Mouse (Mus musculus) MEL (cell line): ENCODE results near the gene Egr4. TPM values are rescaled to one million over a fixed set of nuclear protein-coding genes. Genes with fewer than 3 reads are reported as not detected.

Experiments used
- DNase-seq: peaks from one replicate; pipeline ENCODE4 v3.0.0; 2011; ENCODE audit warnings: low read depth, low spot score
- H3K27ac ChIP-seq: 2 replicates; pipeline ENCODE4 v1.5.1; 2012; ENCODE audit warnings: low read depth, mild to moderate bottlenecking, control low read depth, low read length, moderate library complexity; ENCODE audit not compliant: control insufficient read depth
- H3K27me3 ChIP-seq, 2 experiments: fragments of 150-350 bp in 1 of 2; sonication (generic) in 1 of 2; 2 replicates each; pipeline ENCODE4 v1.6.1; 2012; ENCODE audit warnings: low read length in 2 of 2, mild to moderate bottlenecking in 2 of 2, improper control_type of control experiment in 1 of 2, moderate library complexity in 1 of 2; ENCODE audit not compliant: insufficient read depth in 2 of 2, control insufficient read depth in 1 of 2
- H3K36me3 ChIP-seq, 2 experiments: 2 replicates each; pipeline ENCODE4 v1.6.1; 2012 to 2014; ENCODE audit warnings: low read length in 2 of 2, improper control_type of control experiment in 1 of 2, inconsistent platforms in 1 of 2, mild to moderate bottlenecking in 1 of 2; ENCODE audit not compliant: insufficient read depth in 2 of 2, control insufficient read depth in 1 of 2
- H3K4me1 ChIP-seq, 2 experiments: fragments of 150-350 bp in 1 of 2; sonication (generic) in 1 of 2; 2 replicates each; pipeline ENCODE4 v1.6.1; 2012; ENCODE audit warnings: low read length in 2 of 2, improper control_type of control experiment in 1 of 2, mild to moderate bottlenecking in 1 of 2; ENCODE audit not compliant: insufficient read depth in 2 of 2, control insufficient read depth in 1 of 2
- H3K4me3 ChIP-seq, 2 experiments: fragments of 150-350 bp in 1 of 2; sonication (generic) in 1 of 2; 2 replicates each; pipeline ENCODE4 v1.5.1; 2012; ENCODE audit warnings: low read depth in 2 of 2, low read length in 2 of 2, mild to moderate bottlenecking in 2 of 2, moderate library complexity in 2 of 2, control low read depth in 1 of 2, improper control_type of control experiment in 1 of 2; ENCODE audit not compliant: control insufficient read depth in 1 of 2, insufficient read depth in 1 of 2
- H3K79me2 ChIP-seq: 2 replicates; pipeline ENCODE4 v1.6.1; 2012; ENCODE audit warnings: mild to moderate bottlenecking, low read length, moderate library complexity; ENCODE audit not compliant: control insufficient read depth, poor library complexity, insufficient read depth
- H3K9ac ChIP-seq: 2 replicates; pipeline ENCODE4 v1.6.1; 2012; ENCODE audit warnings: low read depth, mild to moderate bottlenecking, control low read depth, low read length, moderate library complexity; ENCODE audit not compliant: control insufficient read depth, poor library complexity, severe bottlenecking
- H3K9me3 ChIP-seq: fragments of 150-350 bp; sonication (generic); replicated peaks from 2 replicates; pipeline ENCODE4 v1.6.1; 2012; ENCODE audit warnings: mild to moderate bottlenecking, low read length, improper control_type of control experiment, moderate library complexity; ENCODE audit not compliant: insufficient read depth
- CHD1 ChIP-seq: IDR thresholded peaks from 2 replicates; pipeline ENCODE4 v1.6.1; 2012; ENCODE audit warnings: low read depth, mild to moderate bottlenecking, inconsistent platforms, low read length, improper control_type of control experiment
- CHD2 ChIP-seq: IDR thresholded peaks from 2 replicates; pipeline ENCODE4 v1.6.1; 2011; ENCODE audit warnings: low read length, improper control_type of control experiment
- CTCF ChIP-seq, 3 experiments: IDR thresholded peaks in 2 of 3; conservative IDR thresholded peaks in 1 of 3; 2 replicates each; pipeline ENCODE4 v1.5.1; 2011 to 2012; ENCODE audit warnings: low read length in 3 of 3, low read depth in 2 of 3, mild to moderate bottlenecking in 2 of 3, improper control_type of control experiment in 1 of 3, inconsistent platforms in 1 of 3, mixed read lengths in 1 of 3, moderate library complexity in 1 of 3; ENCODE audit not compliant: control insufficient read depth in 1 of 3, insufficient read depth in 1 of 3, poor library complexity in 1 of 3, severe bottlenecking in 1 of 3
- E2F4 ChIP-seq: IDR thresholded peaks from 2 replicates; pipeline ENCODE4 v1.6.1; 2011; ENCODE audit warnings: low read depth, low read length, improper control_type of control experiment, borderline replicate concordance
- EP300 ChIP-seq, 2 experiments: IDR thresholded peaks; 2 replicates each; pipeline ENCODE4 v1.6.1; 2011; ENCODE audit warnings: improper control_type of control experiment in 2 of 2, low read length in 2 of 2, low read depth in 1 of 2, mild to moderate bottlenecking in 1 of 2
- GATA1 ChIP-seq: IDR thresholded peaks from 2 replicates; pipeline ENCODE4 v1.6.1; 2011; ENCODE audit warnings: low read depth, low read length, improper control_type of control experiment
- KAT2A ChIP-seq: conservative IDR thresholded peaks from 2 replicates; pipeline ENCODE4 v1.6.1; 2012; ENCODE audit warnings: low read depth, low read length, improper control_type of control experiment, inconsistent platforms
- MAX ChIP-seq: IDR thresholded peaks from 2 replicates; pipeline ENCODE4 v1.6.1; 2011; ENCODE audit warnings: low read length, improper control_type of control experiment
- MAZ ChIP-seq: IDR thresholded peaks from 2 replicates; pipeline ENCODE4 v1.6.1; 2012; ENCODE audit warnings: low read depth, mild to moderate bottlenecking, inconsistent platforms, low read length, improper control_type of control experiment
- MEF2A ChIP-seq: IDR thresholded peaks from 2 replicates; pipeline ENCODE4 v1.6.1; 2014; ENCODE audit warnings: low read depth, mild to moderate bottlenecking, inconsistent platforms, low read length, improper control_type of control experiment; ENCODE audit not compliant: poor library complexity, insufficient replicate concordance, severe bottlenecking; ENCODE audit errors: extremely low read depth
- MXI1 ChIP-seq: IDR thresholded peaks from 2 replicates; pipeline ENCODE4 v1.6.1; 2011; ENCODE audit warnings: mild to moderate bottlenecking, low read depth, low read length, improper control_type of control experiment
- MYB ChIP-seq: IDR thresholded peaks from 2 replicates; pipeline ENCODE4 v1.6.1; 2011; ENCODE audit warnings: mild to moderate bottlenecking, low read depth, low read length, improper control_type of control experiment
- MYC ChIP-seq: IDR thresholded peaks from 2 replicates; pipeline ENCODE4 v1.6.1; 2011; ENCODE audit warnings: low read depth, mild to moderate bottlenecking, low read length, improper control_type of control experiment, moderate library complexity
- POLR2A ChIP-seq, 2 experiments: IDR thresholded peaks; 2 replicates each; pipeline ENCODE4 v1.6.1; 2011 to 2012; ENCODE audit warnings: low read length in 2 of 2, mild to moderate bottlenecking in 2 of 2, control low read depth in 1 of 2, improper control_type of control experiment in 1 of 2, low read depth in 1 of 2, moderate library complexity in 1 of 2; ENCODE audit not compliant: control insufficient read depth in 1 of 2, insufficient read depth in 1 of 2, poor library complexity in 1 of 2
- POLR2AphosphoS2 ChIP-seq: IDR thresholded peaks from 2 replicates; pipeline ENCODE4 v1.6.1; 2011; ENCODE audit warnings: low read length, improper control_type of control experiment
- POLR2AphosphoS5 ChIP-seq: IDR thresholded peaks from 2 replicates; pipeline ENCODE4 v1.6.1; 2012; ENCODE audit warnings: low read depth, borderline replicate concordance, mild to moderate bottlenecking, inconsistent platforms, low read length, moderate library complexity, mixed read lengths
- RCOR1 ChIP-seq: IDR thresholded peaks from 2 replicates; pipeline ENCODE4 v1.6.1; 2012; ENCODE audit warnings: low read depth, mild to moderate bottlenecking, inconsistent platforms, low read length, improper control_type of control experiment
- TAL1 ChIP-seq: IDR thresholded peaks from 2 replicates; pipeline ENCODE4 v1.6.1; 2012; ENCODE audit warnings: mild to moderate bottlenecking, inconsistent platforms, low read length, moderate library complexity, mixed read lengths
- TCF12 ChIP-seq: IDR thresholded peaks from 2 replicates; pipeline ENCODE4 v1.6.1; 2014; ENCODE audit warnings: low read depth, mild to moderate bottlenecking, inconsistent platforms, low read length, improper control_type of control experiment, moderate library complexity
- USF1 ChIP-seq: IDR thresholded peaks from 2 replicates; pipeline ENCODE4 v1.6.1; 2014; ENCODE audit warnings: low read depth, mild to moderate bottlenecking, inconsistent platforms, low read length, improper control_type of control experiment, moderate library complexity
- ZC3H11A ChIP-seq: IDR thresholded peaks from 2 replicates; pipeline ENCODE4 v1.6.1; 2012; ENCODE audit warnings: low read depth, mild to moderate bottlenecking, inconsistent platforms, low read length, improper control_type of control experiment
- ZMIZ1 ChIP-seq: IDR thresholded peaks from 2 replicates; pipeline ENCODE4 v1.6.1; 2012; ENCODE audit warnings: low read depth, mild to moderate bottlenecking, inconsistent platforms, low read length, improper control_type of control experiment, moderate library complexity
- ZNF384 ChIP-seq: IDR thresholded peaks from 2 replicates; pipeline ENCODE4 v1.6.1; 2012; ENCODE audit warnings: low read depth, mild to moderate bottlenecking, inconsistent platforms, low read length, improper control_type of control experiment
- polyA plus RNA-seq, 2 experiments: library from polyadenylated mRNA; stranded (reverse) in 1 of 2; unstranded in 1 of 2; fragments of >175 nt in 1 of 2; fragments of >200 nt in 1 of 2; gene quantifications; 2 replicates each; pipeline versions ENCODE4 v1.2.1 to v1.2.4; 2012; ENCODE audit warnings: low replicate concordance in 2 of 2, low read depth in 1 of 2; ENCODE audit not compliant: insufficient read length in 2 of 2, insufficient read depth in 1 of 2, missing spikeins in 1 of 2
- total RNA-seq: library from RNA; depleted of rRNA; stranded (reverse); fragments of 300-350 nt; gene quantifications from 2 replicates; pipeline ENCODE4 v1.2.3, GENCODE M21; 2012

Egr4 gene
- total and polyA plus RNA-seq, 3 experiments: not detected

- no peaks in the 10 kb centered on the region for H3K79me2 ChIP-seq
These were observed 4.8 kb upstream of the Egr4 start for GRCm38 (mm10) chr6:85518091-85518693.

GRCm38 (mm10) chr6:85515941-85516340, 2.6 kb upstream of the Egr4 start:
- no peak overlapping the region for H3K4me3 ChIP-seq
- H3K27ac ChIP-seq: no peak overlapping the region
- H3K9ac ChIP-seq: no peak overlapping the region
- H3K36me3 ChIP-seq: no peaks in the 10 kb centered on the region
- H3K79me2 ChIP-seq: no peaks in the 10 kb centered on the region
- no peak for DNase-seq
- H3K9me3 ChIP-seq: no peaks in the 10 kb centered on the region
- H3K4me1 ChIP-seq: no peaks in the 10 kb centered on the region
- TF ChIP-seq MXI1 (no peak), MAX (no peak), MYC (no peak), GATA1 (no peak), TCF12 (no peak), TAL1 (no peak), EP300 (IDR thresholded peaks at IDR 0.05; ENCODE audit: low read depth in 1 of 2, low read length in 2 of 2) (no peak), ZNF384 (no peak), MEF2A (no peak), CHD1 (no peak), CHD2 (no peak)
- H3K27me3 ChIP-seq: peaks cover under 1 to 4% of the 10 kb centered on the region in 2 experiments; a peak in 3 of 4 replicates

More at GRCm38 (mm10) chr6:85518091-85518693, 4.8 kb upstream of the Egr4 start:
- Histone ChIP-seq H3K27ac (no peak overlapping the region), H3K9ac (no peak overlapping the region), H3K27me3 (peaks cover 2 to 5% of the 10 kb centered on the region in 2 experiments; a peak in 3 of 4 replicates), H3K4me3 (no peak overlapping the region), H3K4me1 (no peaks in the 10 kb centered on the region), H3K36me3 (no peaks in the 10 kb centered on the region), H3K9me3 (no peaks in the 10 kb centered on the region)
- DNase-seq: no peak
- TF ChIP-seq POLR2AphosphoS5: no peak

GRCm38 (mm10) chr6:85512577-85513530, 535 bp downstream of the Egr4 start:
- no peaks in the 10 kb centered on the region for H3K27me3 ChIP-seq
- no peaks in the 10 kb centered on the region for H3K4me1 ChIP-seq
- DNase-seq: no peak
- H3K9ac ChIP-seq: no peak overlapping the region
- no peak overlapping the region for H3K27ac ChIP-seq
- no peaks in the 10 kb centered on the region for H3K9me3 ChIP-seq
- H3K4me3 ChIP-seq: no peak overlapping the region
- H3K36me3 ChIP-seq: no peaks in the 10 kb centered on the region
- H3K79me2 ChIP-seq: no peaks in the 10 kb centered on the region
- TF ChIP-seq ZMIZ1 (no peak), MYB (no peak), POLR2AphosphoS5 (no peak), TCF12 (no peak), ZC3H11A (no peak), TAL1 (no peak), E2F4 (no peak), MAX (no peak), RCOR1 (no peak), MAZ (no peak), POLR2A (IDR thresholded peaks at IDR 0.05; ENCODE audit: control insufficient read depth in 1 of 2, insufficient read depth in 1 of 2, low read depth in 1 of 2, low read length in 2 of 2, poor library complexity in 1 of 2) (no peak), KAT2A (no peak), POLR2AphosphoS2 (no peak), MEF2A (no peak), GATA1 (no peak), CTCF (IDR thresholded peaks at IDR 0.05 in 2 of 3, conservative IDR thresholded peaks at IDR 0.05 in 1 of 3; ENCODE audit: control insufficient read depth in 1 of 3, insufficient read depth in 1 of 3, low read depth in 2 of 3, low read length in 3 of 3, poor library complexity in 1 of 3, severe bottlenecking in 1 of 3) (no peak), USF1 (no peak)
